Mouse (Mus musculus) layer of hippocampus, adult 9-10 months (tissue): ENCODE measurements around the gene Ifngr2.

ENCODE experiments used
- DNase-seq: peaks from one replicate; pipeline ENCODE4 v3.0.0; 2022; ENCODE audit warnings: low spot score

Gene Ifngr2

DNA sequence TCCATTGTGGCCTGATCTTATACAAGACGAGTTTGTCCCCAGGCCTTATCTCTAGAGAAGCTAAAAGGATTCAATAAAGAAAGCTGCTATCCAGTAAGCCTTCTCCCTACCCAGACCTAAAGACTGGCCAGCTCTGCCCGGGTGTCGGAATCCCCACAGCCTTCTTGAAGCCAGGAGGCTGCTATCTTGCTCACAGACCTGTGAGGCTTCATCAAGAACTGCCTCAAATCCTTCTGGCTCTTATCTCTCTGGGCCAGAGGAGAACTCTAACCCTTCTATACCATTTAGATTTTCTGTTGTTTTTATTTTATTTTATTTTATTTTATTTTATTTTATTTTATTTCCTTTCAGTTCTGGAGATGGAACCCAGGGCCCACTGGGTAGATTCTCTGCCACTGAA is 9.8 kb upstream of the Ifngr2 start:
- DNase-seq: no peak

DNA sequence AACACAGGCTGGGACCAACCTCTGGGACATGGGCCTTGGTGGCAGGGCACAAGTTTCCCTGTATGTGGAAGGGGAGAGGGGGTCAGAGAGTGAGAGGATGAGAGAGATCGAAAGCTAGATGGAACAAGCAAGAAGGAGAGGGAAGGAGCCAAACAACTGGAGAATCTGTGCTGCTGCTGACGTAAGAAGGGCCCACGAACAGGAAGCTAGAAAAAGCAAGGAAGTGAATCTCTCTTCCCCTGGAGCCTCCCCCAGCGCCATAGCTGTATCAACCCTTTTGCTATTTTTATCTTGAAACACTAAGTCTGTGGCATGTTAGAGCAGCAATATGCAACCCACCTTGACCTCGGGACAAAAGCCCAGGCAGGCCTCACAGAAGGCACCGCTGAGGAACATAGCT is 8.8 kb upstream of the Ifngr2 start:
- DNase-seq: no peak

DNA sequence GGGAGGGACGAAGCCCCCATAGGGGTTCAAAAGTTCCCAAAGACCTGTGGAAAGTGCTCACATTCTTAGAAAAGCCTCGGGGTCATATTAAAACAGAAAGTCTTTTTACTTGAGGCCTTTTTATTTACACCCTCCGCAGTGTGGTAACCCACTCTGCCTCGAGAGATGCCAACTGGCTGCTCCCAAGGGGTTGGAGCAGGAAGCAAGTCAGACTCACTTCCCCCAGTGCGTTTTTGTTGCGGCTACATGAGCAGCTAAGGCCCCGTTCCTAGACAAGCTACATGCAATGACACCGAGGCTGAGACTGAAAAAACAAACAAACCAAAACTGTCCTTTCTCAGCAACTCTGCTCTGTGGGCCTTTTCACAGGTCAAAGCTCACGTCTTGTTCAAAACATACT is 8.4 kb upstream of the Ifngr2 start:
- no peak for DNase-seq

DNA sequence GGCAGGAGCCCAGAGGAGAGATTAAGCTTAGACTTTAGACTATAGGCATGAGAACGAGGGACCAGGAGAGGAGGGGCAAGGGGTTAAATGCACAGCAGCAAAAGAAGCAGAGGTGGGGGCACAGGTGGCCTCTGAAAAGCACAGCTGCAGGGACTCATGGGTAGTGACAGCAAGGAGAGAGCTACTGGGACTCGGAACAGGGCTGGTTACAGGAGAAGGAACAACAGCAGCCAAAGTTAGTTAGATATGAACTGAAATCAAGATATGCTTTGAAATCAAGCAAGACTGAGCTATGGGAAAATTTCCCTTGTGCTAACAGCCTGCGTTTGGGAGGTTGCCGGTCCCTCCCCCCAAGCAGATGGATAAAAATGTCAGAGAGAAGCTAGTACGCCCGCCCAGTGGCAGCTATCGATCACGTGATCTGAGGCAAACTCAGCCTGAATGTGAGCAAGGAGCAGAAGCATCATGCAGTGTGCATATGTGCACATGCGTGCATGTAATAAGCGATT is 5.2 kb upstream of the Ifngr2 start:
- no peak for DNase-seq

DNA sequence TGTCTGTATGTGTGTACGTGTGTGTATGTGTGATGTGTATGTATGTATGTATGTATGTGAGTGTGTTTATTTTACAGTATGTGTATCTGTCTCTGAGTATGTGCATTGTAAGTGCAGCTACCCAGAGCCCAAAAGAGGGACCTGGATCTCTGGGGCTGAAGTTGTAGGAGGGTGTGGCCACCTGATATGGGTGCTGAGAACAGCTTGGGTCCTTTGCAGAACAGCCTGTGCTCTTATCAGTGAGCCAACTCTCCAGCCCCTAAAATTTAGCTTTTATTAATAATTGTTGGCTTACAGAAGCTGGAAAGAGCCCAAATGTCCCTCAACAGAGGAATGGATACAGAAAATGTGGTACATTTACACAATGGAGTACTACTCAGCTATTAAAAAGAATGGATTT is 3.3 kb upstream of the Ifngr2 start:
- DNase-seq: no peak

DNA sequence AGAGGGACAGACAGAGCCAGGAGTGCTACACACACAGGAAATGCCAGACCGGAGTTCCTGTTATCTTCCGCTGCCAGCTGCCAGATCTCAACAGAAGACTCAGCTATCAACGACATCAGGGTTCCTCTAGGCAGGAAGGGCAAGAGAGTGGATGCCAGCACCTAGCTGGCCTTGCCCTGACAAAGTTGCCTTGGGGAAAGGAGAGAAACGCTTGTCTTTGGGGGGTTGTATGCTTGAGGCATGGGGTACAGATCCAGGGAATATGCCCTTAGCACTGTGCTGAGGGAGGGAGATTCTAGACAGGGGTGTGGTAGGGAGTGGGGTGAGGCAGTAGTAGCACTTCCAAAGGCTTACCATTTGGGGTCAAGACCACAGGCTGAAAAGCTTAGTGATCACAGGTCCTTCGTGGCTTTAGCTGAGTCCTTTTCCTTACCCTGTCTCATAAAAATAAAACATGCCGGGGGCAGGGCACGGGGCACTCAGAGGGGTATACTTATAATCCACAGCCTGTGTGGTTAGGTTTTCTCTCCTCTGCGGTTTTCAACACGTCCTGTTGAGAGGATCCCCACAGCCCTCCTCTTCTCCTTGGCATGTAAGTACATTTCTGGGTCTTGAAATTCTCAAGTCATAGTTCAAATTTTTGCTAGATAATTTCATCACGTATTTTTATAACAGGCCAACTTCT is 1.1 kb upstream of the Ifngr2 start:
- DNase-seq: no peak

DNA sequence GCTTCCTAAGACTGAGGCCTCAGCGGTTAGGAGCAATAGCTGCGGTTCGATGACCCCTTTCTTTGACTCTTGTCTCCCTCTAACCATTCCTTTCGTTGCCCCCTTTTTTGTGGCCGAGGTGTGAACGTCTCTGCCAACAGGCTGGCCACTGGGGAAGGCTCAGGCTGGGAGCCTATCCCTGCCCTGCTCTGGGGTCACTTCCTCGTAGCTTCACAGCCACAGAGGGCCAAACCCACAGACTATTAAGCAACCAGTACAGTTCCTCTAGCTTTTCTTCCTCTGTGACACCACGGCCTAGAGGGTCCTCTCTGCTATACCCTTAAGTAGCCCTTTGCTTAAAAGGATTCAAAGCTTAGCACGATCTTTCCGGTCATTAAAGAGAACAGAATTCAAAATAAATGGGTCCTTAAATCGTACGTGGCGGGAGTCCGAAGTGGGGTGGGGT is 459 bp upstream of the Ifngr2 start:
- no peak for DNase-seq

DNA sequence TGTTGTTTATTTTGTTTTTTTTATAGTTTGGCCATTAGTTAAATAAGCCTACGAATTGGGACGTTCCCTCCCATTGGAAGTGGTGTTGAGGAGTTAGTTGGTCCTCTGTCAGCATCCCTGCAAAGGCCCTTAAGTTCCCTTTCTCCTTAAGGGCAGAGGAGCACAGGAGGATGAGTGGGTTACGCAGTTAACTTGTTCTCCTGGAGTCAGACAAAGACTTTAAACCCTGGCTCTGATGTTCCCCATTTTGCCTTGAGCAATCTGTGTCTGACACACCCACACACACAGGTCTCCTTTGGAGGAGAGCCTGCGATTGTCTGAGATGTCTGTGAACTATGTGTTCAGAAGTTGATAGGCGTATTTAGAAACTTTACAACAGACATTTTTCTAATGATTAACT is 1.1 kb downstream of the Ifngr2 start:
- DNase-seq: no peak

DNA sequence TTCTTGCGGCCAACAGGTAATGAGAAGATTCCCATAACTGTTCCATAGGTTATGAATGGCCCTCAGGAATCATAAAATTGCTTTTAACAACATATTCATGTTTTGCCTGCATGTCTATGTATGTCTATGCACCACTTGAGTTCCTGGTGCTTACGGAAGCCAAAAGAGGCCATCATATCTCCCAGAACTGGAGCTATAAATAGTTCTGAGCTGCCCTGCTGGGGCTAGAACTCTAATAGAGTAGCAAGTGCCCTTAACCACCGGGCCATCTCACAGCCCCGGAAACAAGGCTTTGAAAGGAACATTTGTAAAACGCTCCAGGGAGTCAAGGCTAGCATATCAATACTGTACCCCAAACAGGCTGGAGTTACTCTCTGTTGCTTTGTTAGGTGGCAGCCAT is 1.7 kb downstream of the Ifngr2 start:
- DNase-seq: no peak

DNA sequence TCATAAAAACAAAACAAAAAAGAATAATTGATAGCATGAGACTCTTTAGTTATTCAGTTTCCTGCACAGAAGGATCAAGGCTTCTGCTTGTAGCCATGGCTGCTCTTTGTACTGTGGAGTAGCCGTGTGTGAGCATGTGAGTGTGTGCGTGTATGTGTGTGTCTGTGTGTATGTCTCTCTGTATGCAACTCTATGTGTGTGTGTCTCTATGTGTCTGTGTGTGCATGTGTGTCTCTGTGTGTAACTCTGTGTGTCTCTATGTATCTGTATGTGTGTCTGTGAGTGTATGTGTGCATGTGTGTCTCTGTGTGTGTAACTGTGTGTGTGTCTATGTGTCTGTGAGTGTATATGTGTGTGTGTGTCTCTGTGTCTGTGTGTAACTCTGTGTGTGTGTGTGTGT is 2.1 kb downstream of the Ifngr2 start:
- DNase-seq: no peak

DNA sequence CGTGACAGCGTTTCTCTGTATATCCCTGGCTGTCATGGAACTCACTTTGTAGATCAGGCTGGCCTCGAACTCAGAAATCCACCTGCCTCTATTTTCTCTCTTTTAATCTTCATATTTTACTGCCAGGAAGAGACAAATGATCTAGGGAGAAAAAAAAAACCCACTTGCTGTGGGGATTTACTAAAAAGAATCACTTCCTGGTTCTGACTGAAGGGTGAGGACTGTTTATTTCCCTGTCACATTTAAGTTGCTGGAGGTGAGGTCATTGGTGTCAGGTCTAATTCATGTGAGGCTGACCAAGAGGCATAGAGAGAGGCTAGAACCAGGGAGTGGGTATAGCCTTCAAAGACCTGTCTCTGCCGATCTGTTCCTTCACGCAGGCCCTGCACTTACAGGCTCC is 2.7 kb downstream of the Ifngr2 start:
- DNase-seq: no peak

DNA sequence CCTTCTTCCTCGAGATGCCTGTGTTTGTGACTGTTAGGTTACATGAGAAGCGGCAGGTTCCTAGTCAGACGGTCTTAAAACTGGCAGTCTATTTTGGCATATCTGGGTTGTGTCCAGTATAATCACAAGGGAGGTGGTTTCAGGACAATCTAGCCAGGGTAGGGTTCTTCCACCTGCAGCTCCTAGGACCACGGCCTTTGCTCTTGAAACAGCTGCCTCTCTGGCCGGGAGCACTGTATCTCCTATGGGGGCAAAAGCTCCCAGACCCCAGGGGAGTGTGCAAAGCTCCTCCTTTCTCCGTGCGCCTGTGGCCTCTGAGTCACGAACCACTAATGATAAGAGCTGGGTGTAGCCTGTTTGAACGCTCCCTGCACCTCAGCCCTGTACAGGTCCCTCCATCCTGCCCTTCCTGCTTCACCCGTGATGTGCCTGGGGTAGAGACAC is 4.2 kb downstream of the Ifngr2 start:
- DNase-seq: no peak

DNA sequence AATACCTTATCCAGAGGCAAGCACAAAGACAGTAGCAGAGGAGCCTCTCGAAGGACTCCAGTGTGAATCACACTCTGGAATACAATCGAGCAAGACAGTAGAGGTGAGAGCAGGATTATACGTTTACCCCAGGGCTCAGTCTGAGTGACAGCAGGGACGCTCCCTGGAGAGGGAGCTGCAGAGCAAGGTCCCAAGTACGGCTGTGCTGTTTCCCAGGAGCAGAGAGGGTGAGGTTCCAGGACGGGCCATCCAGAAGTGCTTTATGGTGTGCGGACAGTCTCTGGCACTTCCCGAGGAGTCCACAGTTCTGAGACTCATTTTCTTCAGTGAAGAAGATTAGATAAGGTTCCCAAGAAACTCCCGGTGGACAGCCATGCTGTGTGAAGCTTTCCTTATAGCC is 5.2 kb downstream of the Ifngr2 start:
- no peak for DNase-seq

DNA sequence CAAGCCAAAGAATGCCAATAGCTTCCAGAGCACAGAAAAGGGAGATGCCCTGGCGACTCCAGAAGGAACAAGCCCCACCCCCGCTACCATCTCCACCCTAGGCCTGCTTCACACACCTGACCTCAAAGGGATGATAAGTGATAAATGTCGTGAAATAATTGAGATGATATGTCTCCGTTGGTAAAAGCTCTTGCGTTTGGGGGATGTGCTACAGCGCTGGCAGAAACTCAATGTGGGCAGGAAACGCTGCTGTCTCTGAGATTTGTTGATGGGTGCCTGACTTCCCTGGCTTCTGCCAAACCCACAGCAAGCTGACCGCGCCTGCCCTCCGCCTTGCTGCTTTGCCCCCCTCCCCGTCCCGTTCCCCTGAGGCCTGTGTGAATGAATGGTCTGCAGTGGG is 6.8 kb downstream of the Ifngr2 start:
- DNase-seq: no peak

DNA sequence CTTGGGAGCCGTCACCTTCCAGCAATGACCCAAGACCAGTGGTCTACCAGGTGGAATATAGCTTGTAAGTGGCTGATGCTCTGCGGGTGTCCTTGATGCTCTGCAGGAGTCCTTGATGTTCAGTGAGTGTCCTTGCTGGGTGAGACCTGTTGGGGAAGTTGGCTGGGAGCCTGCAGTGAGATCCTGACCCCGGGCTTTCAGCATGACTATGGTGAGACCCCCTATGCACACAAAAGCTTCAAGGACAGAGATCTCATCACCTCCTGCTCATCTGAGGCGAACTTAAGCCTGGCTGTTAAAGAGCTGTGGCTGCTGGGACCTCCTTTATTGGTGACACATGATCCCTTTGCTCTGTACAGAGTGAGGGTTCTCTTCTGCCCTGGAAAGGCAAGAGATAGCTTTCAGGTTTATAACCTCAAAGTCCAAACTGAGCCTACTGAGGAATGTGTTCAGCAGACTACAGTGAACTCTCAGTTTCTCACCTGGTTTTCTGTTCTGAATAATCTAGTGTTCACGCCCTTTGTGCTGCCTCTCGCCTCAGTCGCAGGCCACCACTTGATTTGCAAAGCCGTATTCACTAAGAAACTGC is 8.2 kb downstream of the Ifngr2 start:
- no peak for DNase-seq

DNA sequence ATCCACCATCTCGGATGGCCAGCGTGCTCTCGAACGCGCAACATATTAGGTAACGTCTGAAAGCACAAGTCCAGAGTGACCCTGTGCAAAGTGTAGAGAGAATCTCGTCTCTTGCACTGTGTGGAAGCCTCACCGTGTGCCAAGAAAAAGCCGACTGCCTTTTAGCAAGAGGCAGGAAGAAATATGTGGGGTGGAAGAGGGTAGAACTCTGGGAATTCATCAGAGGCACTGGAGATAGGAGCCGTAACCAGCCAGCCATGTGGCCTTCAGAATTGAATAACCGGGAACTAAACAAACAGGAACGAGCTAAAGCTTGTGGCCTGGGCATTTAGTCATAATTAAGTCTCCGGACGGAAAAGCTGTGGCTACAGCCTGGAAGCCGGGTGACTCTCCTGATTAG is 9.8 kb downstream of the Ifngr2 start:
- no peak for DNase-seq

DNA sequence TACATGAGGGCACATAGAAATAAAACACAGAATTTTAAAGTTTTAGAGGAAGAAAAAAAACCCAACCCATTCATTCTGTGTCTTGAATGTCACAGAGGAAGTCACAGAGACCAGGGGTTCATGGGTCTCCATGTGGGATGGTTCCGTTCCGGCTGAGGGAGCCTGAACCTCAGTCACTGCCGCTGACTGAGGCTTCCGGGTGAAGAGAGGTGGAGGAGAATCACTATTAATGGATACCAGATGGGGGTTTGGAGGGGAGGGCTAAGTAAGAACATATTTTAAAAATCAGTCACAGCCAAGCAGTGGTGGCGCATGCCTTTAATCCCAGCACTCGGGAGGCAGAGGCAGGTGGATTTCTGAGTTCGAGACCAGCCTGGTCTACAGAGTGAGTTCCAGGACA is 10.3 kb downstream of the Ifngr2 start:
- no peak for DNase-seq

DNA sequence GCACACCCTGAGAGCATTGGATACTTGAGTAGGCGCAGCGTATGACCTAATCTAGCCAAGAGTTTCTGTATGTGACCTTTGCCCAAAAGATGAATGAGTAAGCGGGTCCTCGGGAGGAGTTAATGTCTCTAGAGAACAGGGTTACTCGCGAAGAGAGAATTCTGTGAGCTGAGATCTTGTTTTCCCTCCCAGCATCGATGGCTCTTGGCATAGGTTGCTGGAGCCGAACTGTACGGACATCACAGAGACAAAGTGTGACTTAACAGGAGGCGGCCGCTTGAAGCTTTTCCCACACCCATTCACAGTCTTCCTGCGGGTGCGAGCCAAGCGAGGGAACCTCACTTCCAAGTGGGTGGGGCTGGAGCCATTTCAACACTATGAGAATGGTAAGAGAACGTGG is 10.8 kb downstream of the Ifngr2 start:
- no peak for DNase-seq

DNA sequence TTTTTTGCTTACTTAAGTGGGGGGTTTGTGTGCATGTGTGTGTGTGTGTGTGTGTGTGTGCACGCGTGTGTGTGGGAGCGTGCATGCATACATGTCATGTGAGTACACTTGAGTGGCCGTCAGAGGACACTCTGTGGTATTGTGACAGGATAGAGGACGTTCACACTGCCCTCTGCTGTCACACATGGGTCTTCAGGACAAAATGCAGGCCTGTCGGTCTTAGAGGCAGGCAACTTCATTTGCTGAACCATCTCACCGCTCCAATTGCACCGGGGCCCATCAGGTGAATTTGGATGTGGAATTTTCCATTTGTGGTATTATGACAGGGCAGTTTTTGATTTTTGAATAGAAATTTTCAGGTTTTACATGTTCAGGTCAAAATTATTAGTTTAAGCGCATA is 14.2 kb downstream of the Ifngr2 start:
- DNase-seq: no peak

DNA sequence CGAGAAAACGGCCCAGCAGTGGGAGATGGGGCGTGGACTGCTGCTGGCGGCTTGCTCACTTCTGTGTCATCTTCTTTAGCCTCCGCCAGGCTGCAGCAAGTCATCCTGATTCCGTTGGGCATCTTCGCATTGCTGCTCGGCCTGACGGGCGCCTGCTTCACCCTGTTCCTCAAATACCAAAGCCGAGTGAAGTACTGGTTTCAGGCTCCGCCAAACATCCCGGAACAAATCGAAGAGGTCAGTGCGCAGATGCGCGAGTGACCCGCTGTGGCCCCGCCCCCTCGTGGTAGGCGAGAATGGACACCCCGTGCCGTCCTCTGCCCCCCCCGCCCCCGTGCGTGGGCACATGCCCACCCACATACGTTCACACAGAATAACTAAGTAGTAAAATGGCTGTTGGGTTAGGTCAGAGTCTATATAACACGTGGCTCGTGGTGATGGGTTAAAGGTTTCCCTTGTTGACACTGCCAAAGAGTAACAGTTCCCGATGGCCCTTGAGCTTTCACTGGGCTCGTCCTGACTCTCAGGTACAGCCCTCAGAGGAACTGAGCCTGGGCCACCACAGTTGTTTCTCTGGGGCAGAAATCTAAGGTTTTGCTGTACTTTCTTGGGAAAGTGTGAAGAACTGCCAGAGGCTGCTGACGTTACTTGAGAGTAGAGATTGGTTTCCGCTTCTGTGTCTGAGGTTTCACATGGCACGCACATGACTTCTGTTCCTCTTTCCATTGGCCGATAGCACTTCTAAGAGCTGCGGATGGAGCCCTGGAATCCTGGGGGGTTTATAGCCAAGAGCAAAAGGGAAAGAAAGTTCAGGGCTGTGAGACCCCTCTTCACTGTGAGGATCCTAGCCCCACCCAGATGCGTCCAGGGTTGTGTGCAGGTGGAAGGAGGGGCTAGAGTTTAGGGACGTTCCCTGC is 14.9 kb downstream of the Ifngr2 start:
- no peak for DNase-seq

DNA sequence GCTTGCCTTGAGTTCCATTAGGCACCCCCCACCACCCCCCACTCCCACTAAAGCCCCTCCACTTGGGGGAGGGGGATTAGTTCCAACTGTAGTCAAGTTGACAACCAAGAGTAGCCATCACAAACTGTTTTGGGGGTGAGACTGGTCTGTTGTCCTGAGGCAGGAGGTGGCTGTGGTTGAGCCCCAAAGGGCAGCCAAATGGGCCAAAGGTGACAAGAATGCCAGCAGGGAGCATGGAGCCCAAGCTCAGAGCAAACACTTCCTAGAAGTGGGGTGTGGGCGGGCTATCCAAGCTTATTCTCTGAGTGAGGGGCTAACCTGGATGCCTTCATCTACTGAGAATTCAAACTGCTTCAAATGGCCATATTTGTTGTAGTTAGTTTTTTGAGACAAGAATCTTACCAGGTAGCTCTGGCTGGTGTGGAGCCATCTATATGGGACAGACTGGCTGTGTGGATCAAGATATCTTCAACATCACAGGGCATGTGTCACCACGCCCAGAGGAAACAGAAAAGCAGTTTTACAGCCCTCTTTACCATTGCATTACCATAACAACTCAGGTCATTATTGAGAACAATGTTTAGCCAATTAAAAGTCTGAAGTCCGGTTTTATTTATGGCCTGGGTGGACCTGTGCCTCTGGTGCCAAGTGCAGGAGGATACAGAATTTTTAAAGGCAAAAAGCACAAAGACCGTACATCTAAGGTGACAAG is 17.9 kb downstream of the Ifngr2 start:
- DNase-seq: no peak

DNA sequence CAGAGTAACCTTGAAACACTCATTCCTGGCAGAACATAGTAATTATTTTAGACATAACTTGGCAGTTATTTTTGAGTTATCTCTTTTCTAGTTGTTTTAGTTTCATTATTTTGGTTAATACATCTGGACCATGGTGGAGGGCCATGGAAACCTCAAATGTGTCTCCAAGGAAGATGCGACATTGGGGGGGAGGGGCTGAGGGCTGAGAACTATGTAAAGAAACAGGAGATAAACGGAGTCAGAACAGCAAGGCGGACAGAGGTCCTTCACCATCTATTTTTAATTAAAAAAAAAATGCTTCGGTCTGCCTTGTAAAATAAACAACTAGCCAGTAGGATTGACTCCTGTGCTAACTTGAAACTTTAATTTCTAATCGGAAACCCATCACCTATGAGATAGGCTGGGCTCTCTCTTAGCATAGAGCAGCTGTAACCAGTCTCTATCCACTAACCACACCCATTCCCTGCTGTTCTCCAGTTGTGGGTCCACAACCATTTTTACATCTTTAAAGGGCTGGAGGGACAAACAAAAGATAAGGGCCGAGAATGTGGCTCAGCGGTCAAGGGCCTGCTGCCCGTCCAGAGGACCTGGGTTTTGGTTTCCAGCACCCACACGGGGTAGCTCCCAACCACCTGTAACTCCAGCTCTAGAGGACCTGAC is 18.6 kb downstream of the Ifngr2 start:
- no peak for DNase-seq
